Mouse (Mus musculus): ENCODE data around the gene Pcbp3.

- TF ChIP-seq POLR2A (IDR thresholded peaks at IDR 0.05; ENCODE audit: insufficient read depth, low read depth, low read length) (no peak), CTCF (IDR thresholded peaks at IDR 0.05) (no peak)
Measured at GRCm38 (mm10) chr10:76988586-76988985, 26.9 kb upstream of the Pcbp3 start.

Data from heart, adult 2 months (tissue).